Mouse (Mus musculus): Measurements from ENCODE around the gene Cartpt. TPM values are rescaled to one million over a fixed set of nuclear protein-coding genes. Genes with fewer than 3 reads are reported as not detected.
A peak's percentile ranks its signal among the peaks of the same experiment; 100 is the strongest.

The Cartpt gene
- polyA plus RNA-seq (2014; fragmentation: Nextera tagmentation; extraction: Ambion mirVana), result 36.2 and 39.3 TPM in 2 replicates

- Histone ChIP-seq H3K27me3 (ENCODE audit: control insufficient read depth, insufficient read depth, low read length) (peaks cover 26% of the 10 kb centered on the region), H3K9me3 (ENCODE audit: control insufficient read depth, low read length) (no peaks in the 10 kb centered on the region), H3K4me1 (ENCODE audit: control insufficient read depth, insufficient read depth, low read length) (no peaks in the 10 kb centered on the region), H3K27ac (ENCODE audit: low read depth, low read length) (no peak within 1 kb of the TSS), H3K36me3 (ENCODE audit: control insufficient read depth, insufficient read depth, low read length) (no peaks in the 10 kb centered on the region), H3K4me2 (peak within 1 kb of the TSS; percentile 46), H3K4me3 (ENCODE audit: low read depth, low read length) (peak within 1 kb of the TSS; percentile 33), H3K9ac (ENCODE audit: low read length) (peak within 1 kb of the TSS; percentile 2)
- peak; percentile 88 for DNase-seq (ENCODE audit: low spot score, missing footprints)
- no peak for ATAC-seq (ENCODE audit: low FRiP score)
- WGBS, result 41% methylated on average over 9 of the region's 9 CpGs
Observed at GRCm38 (mm10) chr13:99900965-99901364, at the start of gene Cartpt. Cartpt (minus strand) TSS chr13:99901091.

GRCm38 (mm10) chr13:99947417-99947816 lies 46.5 kb upstream of the Cartpt start:
- Histone ChIP-seq H3K4me1 (ENCODE audit: control insufficient read depth, insufficient read depth, low read length) (no peaks in the 10 kb centered on the region), H3K4me2 (no peak overlapping the region), H3K9me3 (ENCODE audit: control insufficient read depth, low read length) (no peaks in the 10 kb centered on the region), H3K27me3 (ENCODE audit: control insufficient read depth, insufficient read depth, low read length) (no peaks in the 10 kb centered on the region), H3K27ac (ENCODE audit: low read depth, low read length) (no peak overlapping the region), H3K9ac (ENCODE audit: low read length) (no peak overlapping the region), H3K36me3 (ENCODE audit: control insufficient read depth, insufficient read depth, low read length) (no peaks in the 10 kb centered on the region), H3K4me3 (ENCODE audit: low read depth, low read length) (no peak overlapping the region)
- DNase-seq (ENCODE audit: low spot score, missing footprints) (no peak), ATAC-seq (ENCODE audit: low FRiP score) (no peak)
- 86% methylated on average over 4 of the region's 4 CpGs for WGBS

GRCm38 (mm10) chr13:99943525-99943924 lies 42.6 kb upstream of the Cartpt start:
- Histone ChIP-seq H3K4me1 (ENCODE audit: control insufficient read depth, insufficient read depth, low read length) (0 out of 2 replicates have a peak, but pooled peaks cover 2% of the 10 kb centered on the region), H3K9me3 (ENCODE audit: control insufficient read depth, low read length) (no peaks in the 10 kb centered on the region)
- no peak for DNase-seq (ENCODE audit: low spot score, missing footprints)

GRCm38 (mm10) chr13:99940601-99941000 lies 39.7 kb upstream of the Cartpt start:
- ATAC-seq (ENCODE audit: low FRiP score), result peak; percentile 96
- H3K27ac ChIP-seq (ENCODE audit: low read depth, low read length), result no peak overlapping the region

More at GRCm38 (mm10) chr13:99943525-99943924, 42.6 kb upstream of the Cartpt start:
- no peaks in the 10 kb centered on the region for H3K27me3 ChIP-seq (ENCODE audit: control insufficient read depth, insufficient read depth, low read length)
- ATAC-seq (ENCODE audit: low FRiP score), result no peak
- H3K4me3 ChIP-seq (ENCODE audit: low read depth, low read length), result no peak overlapping the region
- no peak overlapping the region for H3K27ac ChIP-seq (ENCODE audit: low read depth, low read length)
- no peak overlapping the region for H3K9ac ChIP-seq (ENCODE audit: low read length)
- no peak overlapping the region for H3K4me2 ChIP-seq
- 90% methylated on average over 2 of the region's 2 CpGs for WGBS
- H3K36me3 ChIP-seq (ENCODE audit: control insufficient read depth, insufficient read depth, low read length), result no peaks in the 10 kb centered on the region

GRCm38 (mm10) chr13:99939320-99939671 lies 38.4 kb upstream of the Cartpt start:
- Histone ChIP-seq H3K4me2 (no peak overlapping the region), H3K36me3 (ENCODE audit: control insufficient read depth, insufficient read depth, low read length) (no peaks in the 10 kb centered on the region), H3K9ac (ENCODE audit: low read length) (no peak overlapping the region), H3K4me1 (ENCODE audit: control insufficient read depth, insufficient read depth, low read length) (0 out of 2 replicates have a peak, but pooled peaks cover 2% of the 10 kb centered on the region), H3K9me3 (ENCODE audit: control insufficient read depth, low read length) (no peaks in the 10 kb centered on the region), H3K27ac (ENCODE audit: low read depth, low read length) (no peak overlapping the region), H3K27me3 (ENCODE audit: control insufficient read depth, insufficient read depth, low read length) (no peaks in the 10 kb centered on the region), H3K4me3 (ENCODE audit: low read depth, low read length) (no peak overlapping the region)
- DNase-seq (ENCODE audit: low spot score, missing footprints) (no peak), ATAC-seq (ENCODE audit: low FRiP score) (no peak)
- WGBS, result 67% methylated on average over 8 of the region's 8 CpGs

More at GRCm38 (mm10) chr13:99940601-99941000, 39.7 kb upstream of the Cartpt start:
- no peaks in the 10 kb centered on the region for H3K9me3 ChIP-seq (ENCODE audit: control insufficient read depth, low read length)
- H3K4me1 ChIP-seq (ENCODE audit: control insufficient read depth, insufficient read depth, low read length), result 0 out of 2 replicates have a peak, but pooled peaks cover 2% of the 10 kb centered on the region
- peak; percentile 91 for DNase-seq (ENCODE audit: low spot score, missing footprints)
- H3K4me2 ChIP-seq, result no peak overlapping the region
- H3K36me3 ChIP-seq (ENCODE audit: control insufficient read depth, insufficient read depth, low read length), result no peaks in the 10 kb centered on the region
- H3K4me3 ChIP-seq (ENCODE audit: low read depth, low read length), result no peak overlapping the region
- H3K9ac ChIP-seq (ENCODE audit: low read length), result no peak overlapping the region
- H3K27me3 ChIP-seq (ENCODE audit: control insufficient read depth, insufficient read depth, low read length), result no peaks in the 10 kb centered on the region
- 21% methylated on average over 2 of the region's 2 CpGs for WGBS

- Histone ChIP-seq H3K36me3 (ENCODE audit: control insufficient read depth, insufficient read depth, low read length) (no peaks in the 10 kb centered on the region), H3K27ac (ENCODE audit: low read depth, low read length) (no peak overlapping the region), H3K4me3 (ENCODE audit: low read depth, low read length) (no peak overlapping the region), H3K27me3 (ENCODE audit: control insufficient read depth, insufficient read depth, low read length) (no peaks in the 10 kb centered on the region), H3K4me2 (no peak overlapping the region), H3K9me3 (ENCODE audit: control insufficient read depth, low read length) (no peaks in the 10 kb centered on the region), H3K9ac (ENCODE audit: low read length) (no peak overlapping the region), H3K4me1 (ENCODE audit: control insufficient read depth, insufficient read depth, low read length) (0 out of 2 replicates have a peak, but pooled peaks cover 2% of the 10 kb centered on the region)
- 78% methylated on average over 10 of the region's 10 CpGs for WGBS
- ATAC-seq (ENCODE audit: low FRiP score) (no peak), DNase-seq (ENCODE audit: low spot score, missing footprints) (no peak)
Observed at GRCm38 (mm10) chr13:99938606-99939319, 37.9 kb upstream of the Cartpt start.

GRCm38 (mm10) chr13:99937741-99938140 lies 36.9 kb upstream of the Cartpt start:
- WGBS, result 77% methylated on average over 3 of the region's 3 CpGs
- DNase-seq (ENCODE audit: low spot score, missing footprints), result no peak
- no peak for ATAC-seq (ENCODE audit: low FRiP score)
- H3K9me3 ChIP-seq (ENCODE audit: control insufficient read depth, low read length), result no peaks in the 10 kb centered on the region
- no peak overlapping the region for H3K27ac ChIP-seq (ENCODE audit: low read depth, low read length)
- H3K4me1 ChIP-seq (ENCODE audit: control insufficient read depth, insufficient read depth, low read length), result 0 out of 2 replicates have a peak, but pooled peaks cover 2% of the 10 kb centered on the region
- no peak overlapping the region for H3K4me3 ChIP-seq (ENCODE audit: low read depth, low read length)
- H3K4me2 ChIP-seq, result no peak overlapping the region
- no peaks in the 10 kb centered on the region for H3K36me3 ChIP-seq (ENCODE audit: control insufficient read depth, insufficient read depth, low read length)
- no peaks in the 10 kb centered on the region for H3K27me3 ChIP-seq (ENCODE audit: control insufficient read depth, insufficient read depth, low read length)
- H3K9ac ChIP-seq (ENCODE audit: low read length), result no peak overlapping the region

- no peaks in the 10 kb centered on the region for H3K9me3 ChIP-seq (ENCODE audit: control insufficient read depth, low read length)
- no peak overlapping the region for H3K4me3 ChIP-seq (ENCODE audit: low read depth, low read length)
- H3K4me2 ChIP-seq, result no peak overlapping the region
- H3K27ac ChIP-seq (ENCODE audit: low read depth, low read length), result no peak overlapping the region
- no peaks in the 10 kb centered on the region for H3K36me3 ChIP-seq (ENCODE audit: control insufficient read depth, insufficient read depth, low read length)
- 86% methylated on average over 1 of the region's 1 CpGs for WGBS
- no peaks in the 10 kb centered on the region for H3K4me1 ChIP-seq (ENCODE audit: control insufficient read depth, insufficient read depth, low read length)
- ATAC-seq (ENCODE audit: low FRiP score), result no peak
- no peak for DNase-seq (ENCODE audit: low spot score, missing footprints)
- no peak overlapping the region for H3K9ac ChIP-seq (ENCODE audit: low read length)
- H3K27me3 ChIP-seq (ENCODE audit: control insufficient read depth, insufficient read depth, low read length), result no peaks in the 10 kb centered on the region
Observed at GRCm38 (mm10) chr13:99932406-99932805, 31.5 kb upstream of the Cartpt start.

- no peak overlapping the region for H3K4me2 ChIP-seq
- H3K36me3 ChIP-seq (ENCODE audit: control insufficient read depth, insufficient read depth, low read length), result no peaks in the 10 kb centered on the region
- DNase-seq (ENCODE audit: low spot score, missing footprints) (no peak), ATAC-seq (ENCODE audit: low FRiP score) (no peak)
- H3K27ac ChIP-seq (ENCODE audit: low read depth, low read length), result no peak overlapping the region
- H3K9me3 ChIP-seq (ENCODE audit: control insufficient read depth, low read length), result no peaks in the 10 kb centered on the region
- no peak overlapping the region for H3K4me3 ChIP-seq (ENCODE audit: low read depth, low read length)
- H3K4me1 ChIP-seq (ENCODE audit: control insufficient read depth, insufficient read depth, low read length), result no peaks in the 10 kb centered on the region
- no peak overlapping the region for H3K9ac ChIP-seq (ENCODE audit: low read length)
- 91% methylated on average over 6 of the region's 6 CpGs for WGBS
- no peaks in the 10 kb centered on the region for H3K27me3 ChIP-seq (ENCODE audit: control insufficient read depth, insufficient read depth, low read length)
Observed at GRCm38 (mm10) chr13:99931502-99931901, 30.6 kb upstream of the Cartpt start.
